In genomic region chr3:67732858-67733257, GRCm38 (mm10) we compare ENCODE assay signal across 24 mouse cellular contexts.
DNase-seq lines count a peak whose midpoint lies in the region; ATAC-seq and TF ChIP-seq lines count a peak whose summit lies in the region.
"Had no signal": no experiment of that assay in that cellular context is flagged by ENCODE, and none has a peak within 500 bp of the region (broad histone marks: within the 10 kb centered on the region; RNA-seq: fewer than 3 reads in every experiment).

No protein-coding gene starts in this region.

- no peak overlapping the region for H3K9ac ChIP-seq in hindbrain, postnatal 0 days (replicated peaks; ENCODE audit: low read length)
- H3K9ac ChIP-seq in hindbrain, embryonic 13.5 days = no peak overlapping the region
- H3K9ac ChIP-seq: embryonic facial prominence, embryonic 12.5 days; forebrain, embryonic 12.5 days; heart, embryonic 15.5 days; hindbrain, embryonic 15.5 days had no signal

- peak; percentile 33 to 37 for DNase-seq in cerebellum, postnatal 10 days
- no peak for DNase-seq in cerebellum, adult 11 months
- peak; percentile 38 for DNase-seq in hindbrain, postnatal 0 days (ENCODE audit: low spot score)
- DNase-seq in layer of hippocampus, adult 2 months (ENCODE audit: low spot score in 2 of 2) = no peak
- no peak for DNase-seq in layer of hippocampus, postnatal 25 days (ENCODE audit: extremely low spot score in 1 of 2, low spot score in 1 of 2)
- DNase-seq in right cerebral cortex, adult 2 months (ENCODE audit: low spot score in 2 of 2) = peak; percentile 5
- DNase-seq in right cerebral cortex, postnatal 4 days = no peak
- DNase-seq: adrenal gland, adult 8-10 months; adrenal gland, postnatal 36 days; B cell, adult 2 months; cerebellum, adult 2 months; cerebellum, postnatal 25 days; gastrocnemius, postnatal 14 days; heart, adult 2 months; heart, postnatal 14 days had no signal

- no peaks in the 10 kb centered on the region for H3K4me1 ChIP-seq in hindbrain, postnatal 0 days (ENCODE audit: insufficient read depth, low read length)
- H3K4me1 ChIP-seq in hindbrain, embryonic 13.5 days (replicated peaks) = no peaks in the 10 kb centered on the region
- H3K4me1 ChIP-seq: embryonic facial prominence, embryonic 12.5 days; forebrain, embryonic 12.5 days; heart, embryonic 15.5 days; hindbrain, embryonic 15.5 days had no signal

- H3K4me2 ChIP-seq in hindbrain, postnatal 0 days (ENCODE audit: low read depth, low read length) = no peak overlapping the region
- H3K4me2 ChIP-seq in hindbrain, embryonic 13.5 days = no peak overlapping the region
- H3K4me2 ChIP-seq: embryonic facial prominence, embryonic 12.5 days; forebrain, embryonic 12.5 days; heart, embryonic 11.5 days; heart, embryonic 15.5 days; hindbrain, embryonic 15.5 days had no signal

- peak; percentile 25; the same call in 1 of the 2 replicates for TF ChIP-seq CTCF in hindbrain, postnatal 0 days (IDR thresholded peaks at IDR 0.05; ENCODE audit: low read depth)
- peak; percentile 38 for TF ChIP-seq CTCF in layer of hippocampus, adult 2 months (conservative IDR thresholded peaks at IDR 0.05)

- H3K27ac ChIP-seq in hindbrain, postnatal 0 days = no peak overlapping the region
- no peak overlapping the region for H3K27ac ChIP-seq in hindbrain, embryonic 13.5 days
- no peak overlapping the region for H3K27ac ChIP-seq in layer of hippocampus, adult 2 months
- H3K27ac ChIP-seq: embryonic facial prominence, embryonic 12.5 days; forebrain, embryonic 12.5 days; heart, adult 2 months; heart, embryonic 15.5 days; hindbrain, embryonic 15.5 days had no signal

- ATAC-seq in hindbrain, postnatal 0 days = peak; percentile 47; the same call in 1 of the 2 replicates
- ATAC-seq in hindbrain, embryonic 13.5 days (ENCODE audit: low FRiP score) = no peak
- ATAC-seq: CD4-positive, CD25-positive, alpha-beta regulatory T cell, adult 4 months; forebrain, embryonic 16.5 days had no signal

- H3K9me3 ChIP-seq in hindbrain, postnatal 0 days (ENCODE audit: low read length) = no peaks in the 10 kb centered on the region
- H3K9me3 ChIP-seq in hindbrain, embryonic 13.5 days = no peaks in the 10 kb centered on the region
- H3K9me3 ChIP-seq: embryonic facial prominence, embryonic 12.5 days; forebrain, embryonic 12.5 days; G1E; heart, embryonic 15.5 days; hindbrain, embryonic 15.5 days had no signal

- no peaks in the 10 kb centered on the region for H3K36me3 ChIP-seq in hindbrain, postnatal 0 days (ENCODE audit: insufficient read depth, low read length)
- H3K36me3 ChIP-seq in hindbrain, embryonic 13.5 days = no peaks in the 10 kb centered on the region
- H3K36me3 ChIP-seq: embryonic facial prominence, embryonic 12.5 days; forebrain, embryonic 12.5 days; G1E; heart, embryonic 15.5 days; hindbrain, embryonic 15.5 days had no signal

- 62% methylated on average over 2 of the region's 2 CpGs for WGBS in hindbrain, postnatal 0 days
- WGBS in hindbrain, embryonic 13.5 days = 70% methylated on average over 2 of the region's 2 CpGs

- no peak overlapping the region for H3K4me3 ChIP-seq in hindbrain, postnatal 0 days (ENCODE audit: low read length)
- no peak overlapping the region for H3K4me3 ChIP-seq in hindbrain, embryonic 13.5 days
- H3K4me3 ChIP-seq in layer of hippocampus, adult 2 months = no peak overlapping the region
- H3K4me3 ChIP-seq: embryonic facial prominence, embryonic 12.5 days; forebrain, embryonic 12.5 days; heart, adult 2 months; heart, embryonic 15.5 days; hindbrain, embryonic 15.5 days had no signal

- H3K27me3 ChIP-seq in hindbrain, postnatal 0 days (ENCODE audit: insufficient read depth, low read length) = no peaks in the 10 kb centered on the region
- no peaks in the 10 kb centered on the region for H3K27me3 ChIP-seq in hindbrain, embryonic 13.5 days
- H3K27me3 ChIP-seq: embryonic facial prominence, embryonic 12.5 days; forebrain, embryonic 12.5 days; heart, embryonic 15.5 days; hindbrain, embryonic 15.5 days had no signal

Comparison
In these comparisons a context has a peak if more than half of its experiments do, and no peak if none do; other contexts are left out.
1. DNase-seq: peak in cerebellum, postnatal 10 days (2 of 2), hindbrain, postnatal 0 days (single experiment) and right cerebral cortex, adult 2 months (2 of 2); none in cerebellum, adult 11 months (single experiment), layer of hippocampus, adult 2 months (0 of 2), layer of hippocampus, postnatal 25 days (0 of 2) and right cerebral cortex, postnatal 4 days (single experiment).